Mouse (Mus musculus) liver, embryonic 11.5 days (tissue): ENCODE measurements around the gene Pfdn6. TPM values are rescaled to one million over a fixed set of nuclear protein-coding genes. Genes with fewer than 3 reads are reported as not detected.
"Not testable (repeated sequence)": the region's sequence is repeated elsewhere in the genome, so short reads cannot be mapped to it uniquely, and the experiment has no call there.

Experiments
- ATAC-seq: fragments of 200-750 bp; cut with Nextera tagmentation; replicated peaks from 2 replicates; pipeline ENCODE4 v1.8.0; 2017; ENCODE audit warnings: moderate number of reproducible peaks, mild to moderate bottlenecking, moderate TSS enrichment, moderate library complexity; ENCODE audit not compliant: low FRiP score
- DNase-seq: peaks from one replicate; pipeline ENCODE4 v3.0.0-alpha.2; 2017; ENCODE audit warnings: low spot score
- H3K27ac ChIP-seq: fragments of 300-500 bp; sonication (generic); 2 replicates; pipeline ENCODE4 v1.5.1; 2014; ENCODE audit warnings: mild to moderate bottlenecking, low read depth, low read length, control low read depth
- H3K27me3 ChIP-seq: fragments of 300-500 bp; sonication (generic); replicated peaks from 2 replicates; pipeline ENCODE4 v1.6.1; 2014; ENCODE audit warnings: low read length, mixed read lengths; ENCODE audit not compliant: control insufficient read depth, insufficient read depth
- H3K36me3 ChIP-seq: fragments of 300-500 bp; sonication (generic); 2 replicates; pipeline ENCODE4 v1.6.1; 2014; ENCODE audit warnings: mild to moderate bottlenecking, low read length, moderate library complexity, mixed read lengths; ENCODE audit not compliant: control insufficient read depth, insufficient read depth
- H3K4me1 ChIP-seq: fragments of 300-500 bp; sonication (generic); replicated peaks from 2 replicates; pipeline ENCODE4 v1.6.1; 2014; ENCODE audit warnings: low read length, mixed read lengths; ENCODE audit not compliant: control insufficient read depth, insufficient read depth
- H3K4me2 ChIP-seq: fragments of 300-500 bp; sonication (generic); 2 replicates; pipeline ENCODE4 v1.6.1; 2014; ENCODE audit warnings: mild to moderate bottlenecking, control low read depth, moderate library complexity
- H3K4me3 ChIP-seq: fragments of 300-500 bp; sonication (generic); 2 replicates; pipeline ENCODE4 v1.5.1; 2014; ENCODE audit warnings: low read depth, low read length, control low read depth
- H3K9ac ChIP-seq: fragments of 300-500 bp; sonication (generic); 2 replicates; pipeline ENCODE4 v1.6.1; 2014; ENCODE audit warnings: low read depth, low read length, control low read depth
- H3K9me3 ChIP-seq: fragments of 300-500 bp; sonication (generic); 2 replicates; pipeline ENCODE4 v1.6.1; 2016; ENCODE audit warnings: low read length, inconsistent platforms, mixed read lengths; ENCODE audit not compliant: control insufficient read depth
- WGBS: fragments of 180-500 bp; shearing (Covaris S2); extraction: QIAGEN DNeasy Blood & Tissue Kit; methylation state at CpG from one replicate; pipeline ENCODE4 v1.1.7; 2014; 5-methylcytosine and 5-hydroxymethylcytosine counted together
- polyA plus RNA-seq: library from polyadenylated mRNA; unstranded; fragments of >200 nt; fragmentation: Nextera tagmentation; extraction: Ambion mirVana; gene quantifications from 2 replicates; pipeline ENCODE4 v1.2.1, GENCODE M21; 2014

Pfdn6 gene
- polyA plus RNA-seq, 1 experiment from 2014 or later, result 286 TPM

- Histone ChIP-seq H3K9me3 (no peaks in the 10 kb centered on the region), H3K27me3 (no peaks in the 10 kb centered on the region), H3K27ac (no peak overlapping the region), H3K4me1 (peaks cover 36% of the 10 kb centered on the region), H3K4me2 (no peak overlapping the region), H3K36me3 (no peaks in the 10 kb centered on the region), H3K9ac (no peak overlapping the region), H3K4me3 (no peak overlapping the region)
- DNase-seq, result no peak
- 70% methylated on average over 4 of the region's 4 CpGs for WGBS
- ATAC-seq, result no peak
Observed at GRCm38 (mm10) chr17:33901653-33902052, 38.5 kb downstream of the Pfdn6 start.

GRCm38 (mm10) chr17:33900989-33901314, 39.2 kb downstream of the Pfdn6 start:
- Histone ChIP-seq H3K4me2 (no peak overlapping the region), H3K9ac (no peak overlapping the region), H3K27ac (no peak overlapping the region), H3K9me3 (no peaks in the 10 kb centered on the region), H3K4me1 (peaks cover 36% of the 10 kb centered on the region), H3K4me3 (no peak overlapping the region), H3K36me3 (no peaks in the 10 kb centered on the region), H3K27me3 (no peaks in the 10 kb centered on the region)
- ATAC-seq (no peak), DNase-seq (no peak)
- 90% methylated on average over 4 of the region's 4 CpGs for WGBS

- WGBS, result 64% methylated on average over 7 of the region's 7 CpGs
- Histone ChIP-seq H3K27me3 (no peaks in the 10 kb centered on the region), H3K9me3 (no peaks in the 10 kb centered on the region), H3K4me2 (peak overlapping the region; percentile 7), H3K4me3 (no peak overlapping the region), H3K36me3 (no peaks in the 10 kb centered on the region), H3K9ac (peak overlapping the region; percentile 48), H3K4me1 (peaks cover 36% of the 10 kb centered on the region), H3K27ac (peak overlapping the region; percentile 87)
- DNase-seq (no peak), ATAC-seq (no peak)
Observed at GRCm38 (mm10) chr17:33900281-33900988, 39.7 kb downstream of the Pfdn6 start.

DNA sequence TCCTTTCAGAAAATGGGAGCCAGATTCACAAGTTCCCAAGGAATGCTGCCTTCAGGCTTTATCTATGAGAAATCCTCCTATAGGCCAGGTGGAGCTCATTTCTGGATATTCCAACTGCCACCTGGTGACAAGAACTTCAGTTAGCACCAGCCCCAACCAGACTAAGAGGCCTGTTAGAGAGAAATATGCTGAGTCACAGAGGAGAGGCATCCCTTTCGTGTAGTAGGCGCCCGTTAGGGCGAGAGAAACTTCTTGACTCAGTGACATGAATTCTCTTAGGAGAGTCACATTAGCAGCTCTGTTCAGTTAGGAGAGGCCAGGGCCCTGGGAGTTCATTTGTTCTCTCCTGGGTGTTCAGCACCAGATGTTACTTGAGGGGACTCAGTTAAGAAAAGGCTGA, 40.5 kb downstream of the Pfdn6 start:
- 44% methylated on average over 4 of the region's 4 CpGs for WGBS
- Histone ChIP-seq H3K27ac (peak overlapping the region; percentile 87), H3K9ac (peak overlapping the region; percentile 48), H3K27me3 (no peaks in the 10 kb centered on the region), H3K4me1 (peaks cover 36% of the 10 kb centered on the region), H3K4me2 (peak overlapping the region; percentile 7; the same call in 1 of the 2 replicates), H3K36me3 (no peaks in the 10 kb centered on the region), H3K9me3 (no peaks in the 10 kb centered on the region), H3K4me3 (no peak overlapping the region)
- ATAC-seq (peak; percentile 78), DNase-seq (no peak)

DNA sequence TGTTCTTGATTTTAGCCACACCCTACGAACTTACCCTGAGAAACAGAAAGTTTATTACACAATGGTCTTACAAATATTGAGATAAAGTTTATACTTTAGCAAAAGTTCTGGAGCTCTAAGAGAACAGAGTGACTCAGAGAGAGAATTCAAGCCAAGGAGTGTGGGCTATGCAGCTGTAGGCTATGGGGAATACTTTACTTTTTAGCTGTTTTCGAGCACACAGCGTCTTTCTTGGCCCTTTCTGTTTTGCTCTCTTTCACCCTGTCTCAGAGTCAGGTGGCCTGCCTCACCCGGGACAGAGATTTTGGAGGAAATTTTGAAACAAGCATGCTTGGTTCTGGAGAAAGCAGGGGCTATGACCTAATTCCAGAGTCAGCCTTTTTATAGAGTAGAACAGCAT, 42.0 kb downstream of the Pfdn6 start:
- H3K4me1 ChIP-seq, result peaks cover 31% of the 10 kb centered on the region

GRCm38 (mm10) chr17:33897114-33897794, 42.9 kb downstream of the Pfdn6 start:
- Histone ChIP-seq H3K9me3 (no peaks in the 10 kb centered on the region), H3K9ac (no peak overlapping the region), H3K4me1 (peaks cover 24% of the 10 kb centered on the region), H3K4me3 (no peak overlapping the region), H3K4me2 (no peak overlapping the region), H3K36me3 (no peaks in the 10 kb centered on the region), H3K27me3 (no peaks in the 10 kb centered on the region), H3K27ac (peak overlapping the region; percentile 25; the same call in 1 of the 2 replicates)
- DNase-seq (no peak), ATAC-seq (no peak; the same call in 1 of the 2 replicates)
- WGBS, result 24% methylated on average over 6 of the region's 6 CpGs

More for the DNA sequence above, 42.0 kb downstream of the Pfdn6 start:
- not testable (repeated sequence) for H3K27ac ChIP-seq, H3K4me3 ChIP-seq, ATAC-seq, H3K4me2 ChIP-seq, DNase-seq, H3K27me3 ChIP-seq, H3K36me3 ChIP-seq, H3K9ac ChIP-seq, H3K9me3 ChIP-seq
- 77% methylated on average over 4 of the region's 4 CpGs for WGBS

GRCm38 (mm10) chr17:33893011-33893410, 47.1 kb downstream of the Pfdn6 start:
- not testable (repeated sequence) for DNase-seq, ATAC-seq, H3K27ac ChIP-seq, H3K9ac ChIP-seq, H3K27me3 ChIP-seq, H3K4me2 ChIP-seq, H3K9me3 ChIP-seq, H3K36me3 ChIP-seq, H3K4me3 ChIP-seq
- peaks cover 16% of the 10 kb centered on the region for H3K4me1 ChIP-seq
- WGBS, result 72% methylated on average over 4 of the region's 4 CpGs

DNA sequence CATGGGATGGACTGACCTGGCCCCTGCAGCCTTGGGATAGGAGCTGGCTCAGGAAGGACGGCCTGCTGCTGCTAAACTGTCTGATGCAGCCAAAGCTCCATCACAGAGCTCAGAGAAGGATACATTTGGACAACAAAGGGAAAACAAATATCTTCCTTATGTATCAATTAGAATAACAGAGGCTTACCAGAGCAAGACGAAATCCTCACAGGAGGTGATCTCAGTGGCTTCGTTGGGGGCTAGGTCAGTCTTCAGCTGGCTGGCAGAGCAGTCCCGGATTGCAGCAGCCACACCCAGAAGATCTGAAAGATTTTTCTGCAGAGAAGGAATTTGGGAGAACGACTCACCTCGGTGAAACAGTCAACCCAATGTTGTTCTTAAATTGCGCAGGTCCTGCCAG, 47.7 kb downstream of the Pfdn6 start:
- no peaks in the 10 kb centered on the region for H3K36me3 ChIP-seq
- no peak overlapping the region for H3K4me3 ChIP-seq
- WGBS, result 36% methylated on average over 7 of the region's 7 CpGs
- H3K27me3 ChIP-seq, result no peaks in the 10 kb centered on the region
- peaks cover 15% of the 10 kb centered on the region for H3K4me1 ChIP-seq
- no peak for ATAC-seq
- H3K4me2 ChIP-seq, result no peak overlapping the region
- no peak for DNase-seq
- no peak overlapping the region for H3K9ac ChIP-seq
- no peak overlapping the region for H3K27ac ChIP-seq
- no peaks in the 10 kb centered on the region for H3K9me3 ChIP-seq

- H3K4me2 ChIP-seq, H3K4me3 ChIP-seq, H3K9me3 ChIP-seq, H3K27ac ChIP-seq, DNase-seq, H3K9ac ChIP-seq, ATAC-seq, H3K36me3 ChIP-seq, H3K27me3 ChIP-seq: not testable (repeated sequence)
- WGBS, result 67% methylated on average over 6 of the region's 6 CpGs
- H3K4me1 ChIP-seq, result peaks cover 15% of the 10 kb centered on the region
Observed at GRCm38 (mm10) chr17:33891892-33892291, 48.3 kb downstream of the Pfdn6 start.
